Comparison of ENCODE assay signal across 9 mouse cellular contexts in genomic region chr2:72241714-72242472, GRCm38 (mm10). TPM values are rescaled to one million over a fixed set of nuclear protein-coding genes. Genes with fewer than 3 reads are reported as not detected.
DNase-seq lines count a peak whose midpoint lies in the region; ATAC-seq lines count a peak whose summit lies in the region.
"Had no signal": no experiment of that assay in that cellular context is flagged by ENCODE, and none has a peak within 500 bp of the region (broad histone marks: within the 10 kb centered on the region; RNA-seq: fewer than 3 reads in every experiment).

No protein-coding gene starts in this region.

- DNase-seq in adrenal gland, postnatal 14 days, result peak; percentile 31
- DNase-seq in adrenal gland, postnatal 4 days (ENCODE audit: low spot score in 2 of 2), result no peak
- peak; percentile 32 for DNase-seq in retina, embryonic 14.5 days (ENCODE audit: low spot score)
- no peak for DNase-seq in thymus, postnatal 4 days
- DNase-seq in left cerebral cortex, postnatal 4 days, result no peak
- DNase-seq: layer of hippocampus, adult 9-11 months had no signal

- 50% methylated on average over 14 of the region's 14 CpGs for WGBS in hindbrain, embryonic 13.5 days

- no peaks in the 10 kb centered on the region for H3K9me3 ChIP-seq in megakaryocyte, embryonic 14.5 days
- H3K9me3 ChIP-seq in hindbrain, embryonic 13.5 days, result no peaks in the 10 kb centered on the region

- no peak overlapping the region for H3K9ac ChIP-seq in hindbrain, embryonic 13.5 days

- H3K36me3 ChIP-seq in megakaryocyte, embryonic 14.5 days (replicated peaks; ENCODE audit: low read length), result no peaks in the 10 kb centered on the region
- no peaks in the 10 kb centered on the region for H3K36me3 ChIP-seq in hindbrain, embryonic 13.5 days

- H3K4me1 ChIP-seq in megakaryocyte, embryonic 14.5 days, result peaks cover 5% of the 10 kb centered on the region; the same call in 1 of the 2 replicates
- H3K4me1 ChIP-seq in hindbrain, embryonic 13.5 days (replicated peaks), result 0 out of 2 replicates have a peak, but pooled peaks cover 11% of the 10 kb centered on the region

- intact Hi-C loops in left cerebral cortex, postnatal 4 days (cut with DNase I), result no loop called here

- peaks cover 21% of the 10 kb centered on the region for H3K27me3 ChIP-seq in megakaryocyte, embryonic 14.5 days (replicated peaks)
- H3K27me3 ChIP-seq in hindbrain, embryonic 13.5 days, result peaks cover 12% of the 10 kb centered on the region

- H3K4me3 ChIP-seq in megakaryocyte, embryonic 14.5 days (replicated peaks), result peak overlapping the region; percentile 38
- H3K4me3 ChIP-seq in hindbrain, embryonic 13.5 days, result no peak overlapping the region

- ATAC-seq in megakaryocyte, adult 5-6 weeks (ENCODE audit: poor library complexity, severe bottlenecking), result no peak
- ATAC-seq in hindbrain, embryonic 13.5 days (ENCODE audit: low FRiP score), result no peak

- H3K4me2 ChIP-seq in hindbrain, embryonic 13.5 days, result peak overlapping the region; percentile 20

- H3K27ac ChIP-seq in hindbrain, embryonic 13.5 days, result no peak overlapping the region

RNA-seq across cellular contexts. Expression of gene Map3k20, which starts 43.5 kb away (rescaled TPM):
- 33.5 and 36.1 TPM in 2 replicates for total RNA-seq in adrenal gland, postnatal 14 days (2021)
- 10 to 100 TPM; 40.8 to 43.4 TPM for total RNA-seq in adrenal gland, postnatal 4 days (2021)
- polyA plus RNA-seq in megakaryocyte, embryonic 14.5 days (2012; ENCODE audit: insufficient read depth, low replicate concordance), result 2.8 TPM in 1 of 2 replicates, not detected in the other
- total RNA-seq in megakaryocyte, adult 5-6 weeks (2015), result 43.8 and 47.9 TPM in 2 replicates
- total RNA-seq in megakaryocyte, adult 5-6 weeks (2017), result 34.8 and 40.2 TPM in 2 replicates
- polyA plus RNA-seq in hindbrain, embryonic 13.5 days (2015; fragmentation: Nextera tagmentation; extraction: Ambion mirVana), result 3.8 and 4.1 TPM in 2 replicates
- 10 to 100 TPM; 10.8 to 11.7 TPM for total RNA-seq in left cerebral cortex, postnatal 4 days (2021)

Comparison
In these comparisons a context has a peak if more than half of its experiments do, and no peak if none do; other contexts are left out.
1. DNase-seq: peak in adrenal gland, postnatal 14 days (single experiment) and retina, embryonic 14.5 days (single experiment); none in adrenal gland, postnatal 4 days (0 of 2), thymus, postnatal 4 days (single experiment) and left cerebral cortex, postnatal 4 days (single experiment).